Mouse (Mus musculus): ENCODE measurements at regions not wholly inside any gene's neighbourhood (a gene's known extent, or its start where the extent isn't known, plus 50 kb on each side); places are given as distances from the start of the nearest gene placed in this dataset.

- no peak for TF ChIP-seq GATA1 (IDR thresholded peaks at IDR 0.05; ENCODE audit: low read length)
These were observed 237.1 kb upstream of the Tank start for GRCm38 (mm10) chr2:61341254-61341653.

DNA sequence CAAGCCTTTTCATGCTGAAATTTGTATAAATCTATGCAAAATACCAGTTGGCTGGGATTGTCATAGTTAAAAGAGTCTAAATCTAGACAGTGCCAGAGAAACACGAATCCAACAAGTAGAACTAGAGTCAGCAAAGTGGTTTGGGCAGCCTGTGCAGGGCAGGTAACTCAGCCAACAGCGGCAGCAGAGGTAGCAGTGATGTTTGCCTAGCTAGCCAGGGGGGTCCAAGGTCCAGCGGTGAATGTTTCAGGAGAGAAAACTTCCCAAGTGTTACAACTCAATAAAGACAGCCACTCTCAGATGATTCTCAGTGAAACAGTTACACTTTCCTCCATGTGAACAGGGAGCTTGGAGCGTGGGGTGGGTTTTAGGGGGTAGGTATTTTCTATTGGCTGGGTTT is 259.2 kb upstream of the Tank start:
- no peak for TF ChIP-seq GATA1 (IDR thresholded peaks at IDR 0.05; ENCODE audit: low read length)

GRCm38 (mm10) chr2:61310405-61310804 is 268.0 kb upstream of the Tank start:
- no peak for TF ChIP-seq GATA1 (IDR thresholded peaks at IDR 0.05; ENCODE audit: low read length)

DNA sequence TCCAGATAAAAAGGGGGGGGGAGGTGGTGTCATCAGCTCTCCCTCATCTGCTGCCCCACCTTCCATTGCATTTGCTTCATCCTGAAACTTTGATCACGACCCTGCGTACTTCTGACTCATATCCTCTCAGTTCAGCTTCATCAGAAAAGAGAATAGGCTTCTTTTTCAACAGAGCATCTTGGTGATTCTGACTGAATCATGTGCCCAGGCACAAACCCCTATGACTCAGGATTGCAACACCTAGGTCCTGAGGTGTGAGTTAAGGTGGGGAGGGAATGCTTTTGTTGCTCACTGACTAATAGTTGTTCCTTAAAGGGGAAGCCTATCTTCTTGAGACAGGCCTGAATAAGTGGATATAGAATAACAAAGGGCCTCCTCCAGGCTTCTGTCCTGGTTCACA is 269.2 kb upstream of the Tank start:
- TF ChIP-seq GATA1 (IDR thresholded peaks at IDR 0.05; ENCODE audit: low read length) = no peak

GRCm38 (mm10) chr2:61297135-61297534 is 281.2 kb upstream of the Tank start:
- no peak for TF ChIP-seq GATA1 (IDR thresholded peaks at IDR 0.05; ENCODE audit: low read length)

DNA sequence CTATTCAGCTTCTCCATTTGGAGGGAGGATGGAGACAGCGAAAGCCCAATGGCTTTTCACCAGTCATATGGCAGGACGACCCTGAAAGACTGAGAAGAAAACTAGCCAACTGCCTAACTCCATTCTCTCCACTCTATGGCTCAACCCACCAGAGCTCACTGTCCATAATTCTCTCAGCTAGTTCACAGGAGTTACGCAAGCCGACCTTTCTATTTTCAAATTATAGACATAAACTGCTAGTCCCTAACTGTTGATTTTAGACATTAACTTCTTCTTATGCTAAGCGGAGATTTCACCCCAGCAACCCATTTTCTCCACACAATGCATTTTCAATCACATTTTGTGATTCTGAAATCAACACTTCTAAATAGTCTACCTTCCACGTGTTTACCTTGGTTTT is 281.8 kb upstream of the Tank start:
- no peak for TF ChIP-seq GATA1 (IDR thresholded peaks at IDR 0.05; ENCODE audit: low read length)

- TF ChIP-seq GATA1 (IDR thresholded peaks at IDR 0.05; ENCODE audit: low read length) = no peak
These were observed 283.0 kb upstream of the Tank start for GRCm38 (mm10) chr2:61295261-61295964.

DNA sequence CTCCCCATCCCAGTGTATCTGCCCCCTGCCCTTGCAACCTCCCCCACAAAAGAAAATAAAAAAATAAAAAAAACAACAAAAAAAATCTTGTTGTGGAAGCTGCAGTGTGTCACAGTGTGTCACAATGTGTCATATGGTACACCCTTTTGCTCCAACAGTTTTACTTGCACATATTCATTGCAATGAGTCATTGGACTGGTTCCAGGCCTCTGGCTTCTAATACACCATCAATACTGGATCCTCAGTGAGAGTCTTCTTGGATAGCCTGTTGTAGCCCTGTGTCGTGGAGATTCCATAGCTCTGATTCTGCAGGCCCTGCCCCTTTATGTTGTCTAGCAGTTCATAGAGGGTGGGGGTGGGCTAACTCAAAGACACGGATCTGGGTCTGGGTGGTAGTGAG is 290.1 kb upstream of the Tank start:
- TF ChIP-seq GATA1 (IDR thresholded peaks at IDR 0.05; ENCODE audit: low read length) = no peak

DNA sequence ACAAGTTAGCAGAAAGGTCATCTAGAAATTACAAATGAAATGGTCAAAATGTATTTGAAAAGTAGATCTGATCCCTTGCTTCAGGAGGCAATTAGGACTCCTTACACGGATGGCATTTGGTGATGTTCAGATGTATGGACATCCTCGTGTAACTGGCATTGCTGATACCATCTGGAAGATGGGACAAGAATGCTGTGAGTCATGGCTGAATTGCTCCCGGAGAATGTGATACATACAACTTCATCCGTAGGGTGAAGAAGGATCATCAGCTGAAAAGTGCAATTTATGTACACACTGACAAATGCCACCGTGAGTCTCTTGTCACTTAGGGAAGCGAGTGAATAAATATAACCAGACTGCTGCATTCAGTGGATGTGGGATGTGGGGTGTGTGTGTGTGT is 293.7 kb upstream of the Tank start:
- TF ChIP-seq GATA1 (IDR thresholded peaks at IDR 0.05; ENCODE audit: low read length) = no peak

DNA sequence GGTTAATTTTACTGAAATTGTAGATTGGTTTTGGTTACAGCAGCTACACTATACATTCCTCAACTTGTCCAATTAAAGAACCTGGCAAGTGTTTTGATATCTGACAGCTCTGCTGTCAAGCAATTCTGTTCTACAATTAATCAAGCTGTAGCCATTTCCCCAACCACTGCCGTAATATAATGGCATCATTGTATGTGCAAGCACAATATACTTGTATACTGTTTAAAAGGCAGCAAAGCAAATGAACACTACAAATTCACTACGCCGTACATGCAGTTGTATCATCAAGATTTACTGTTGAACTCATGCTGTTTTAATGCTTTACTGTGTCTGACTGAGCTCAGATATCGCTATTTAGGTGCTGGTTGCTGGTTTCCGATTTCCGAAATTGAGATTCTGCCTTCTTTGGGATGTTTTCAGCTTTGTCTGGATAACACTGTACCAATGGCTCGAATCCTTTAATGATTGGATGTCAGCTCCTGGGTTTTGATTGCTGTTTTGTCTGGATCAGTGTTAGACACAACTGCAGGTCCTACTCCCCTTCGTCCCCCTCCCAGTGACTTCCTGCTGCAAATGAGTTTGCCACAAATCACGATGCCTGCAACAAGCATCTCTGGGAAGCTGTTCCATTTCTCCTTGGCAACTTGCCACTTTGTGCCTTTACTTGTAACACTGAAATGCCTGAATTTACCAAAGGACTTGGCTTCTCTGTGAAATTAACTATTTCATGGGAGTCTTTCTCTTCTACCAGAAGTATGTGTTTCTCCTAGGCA is 294.4 kb upstream of the Tank start:
- no peak for TF ChIP-seq GATA1 (IDR thresholded peaks at IDR 0.05; ENCODE audit: low read length)

- no peak for TF ChIP-seq GATA1 (IDR thresholded peaks at IDR 0.05; ENCODE audit: low read length)
These were observed 305.7 kb upstream of the Tank start for GRCm38 (mm10) chr2:61272721-61273120.

DNA sequence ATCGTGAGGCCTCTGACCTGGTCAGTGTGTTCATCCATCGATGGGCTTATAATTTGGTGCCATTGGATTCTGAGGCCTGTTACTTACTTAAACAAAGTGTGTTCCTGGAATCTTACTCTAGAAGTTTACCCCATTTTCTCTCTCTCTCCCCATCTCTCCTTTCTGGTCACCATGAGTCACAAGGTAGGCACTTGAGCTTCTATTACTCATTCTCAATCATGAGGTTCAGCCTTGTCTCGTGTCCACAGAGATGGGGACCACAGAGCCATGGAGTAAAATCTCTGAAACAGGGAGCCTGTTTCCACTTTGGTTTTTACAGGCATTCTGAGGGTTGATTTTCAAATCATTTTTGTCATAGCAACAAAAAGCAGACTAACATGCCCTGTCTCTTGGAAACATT is 304.7 kb upstream of the Rbms1 start:
- no peak for TF ChIP-seq GATA1 (IDR thresholded peaks at IDR 0.05; ENCODE audit: low read length)

DNA sequence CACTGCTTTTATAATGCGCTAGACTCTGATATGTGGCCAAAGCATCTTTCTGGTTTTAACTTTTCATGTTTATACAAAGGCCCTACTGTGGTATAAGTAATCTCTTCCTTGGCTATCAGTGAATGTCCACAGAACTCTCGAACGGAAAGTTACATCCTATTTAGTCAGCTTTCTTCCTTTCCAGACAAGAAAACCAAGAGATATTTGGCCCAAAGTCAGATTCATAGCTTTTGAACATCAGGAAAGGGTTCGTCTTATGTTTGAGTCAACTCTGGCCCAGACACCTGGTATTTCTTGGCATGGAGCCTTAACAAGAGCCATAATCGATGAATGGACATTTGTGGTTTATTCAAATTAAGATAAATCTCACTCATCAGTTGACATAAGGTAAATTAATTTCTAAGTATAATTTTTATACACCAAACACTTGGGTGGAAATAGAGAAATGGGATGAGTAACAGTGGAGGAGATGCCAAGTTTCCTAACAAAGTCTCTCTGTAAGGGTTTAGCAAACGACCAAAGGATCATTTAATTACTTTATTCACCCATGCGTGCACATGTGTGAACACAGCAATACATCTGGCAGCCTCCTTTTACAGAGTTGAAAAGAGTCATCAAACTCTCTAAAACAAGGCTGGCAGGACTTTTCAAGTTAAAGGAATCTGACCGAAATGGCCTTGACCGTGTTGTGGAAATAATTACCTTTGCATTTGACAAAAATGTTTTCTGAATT is 287.2 kb upstream of the Rbms1 start:
- TF ChIP-seq GATA1 (IDR thresholded peaks at IDR 0.05; ENCODE audit: low read length) = no peak

- no peak for TF ChIP-seq GATA1 (IDR thresholded peaks at IDR 0.05; ENCODE audit: low read length)
These were observed 285.0 kb upstream of the Rbms1 start for GRCm38 (mm10) chr2:61247956-61248355.

DNA sequence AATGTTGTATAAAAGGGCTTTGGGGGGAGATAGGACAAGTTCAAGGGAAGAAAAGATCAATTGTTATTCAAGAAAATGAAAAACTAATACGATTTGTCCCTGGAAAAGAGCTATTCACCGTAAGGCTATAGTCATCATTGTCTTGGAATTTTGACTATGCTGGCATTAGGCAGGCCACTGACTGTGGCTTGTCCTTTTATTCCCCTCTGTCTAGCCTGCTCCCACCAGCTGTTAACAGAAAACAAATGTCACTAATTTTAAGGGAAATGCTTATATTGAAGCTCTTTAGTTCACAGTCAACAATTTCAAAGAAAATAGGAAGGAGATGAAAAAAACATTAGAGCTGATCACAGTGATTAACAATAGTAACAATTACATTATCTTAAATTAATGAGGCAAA is 284.3 kb upstream of the Rbms1 start:
- TF ChIP-seq GATA1 (IDR thresholded peaks at IDR 0.05; ENCODE audit: low read length) = no peak

DNA sequence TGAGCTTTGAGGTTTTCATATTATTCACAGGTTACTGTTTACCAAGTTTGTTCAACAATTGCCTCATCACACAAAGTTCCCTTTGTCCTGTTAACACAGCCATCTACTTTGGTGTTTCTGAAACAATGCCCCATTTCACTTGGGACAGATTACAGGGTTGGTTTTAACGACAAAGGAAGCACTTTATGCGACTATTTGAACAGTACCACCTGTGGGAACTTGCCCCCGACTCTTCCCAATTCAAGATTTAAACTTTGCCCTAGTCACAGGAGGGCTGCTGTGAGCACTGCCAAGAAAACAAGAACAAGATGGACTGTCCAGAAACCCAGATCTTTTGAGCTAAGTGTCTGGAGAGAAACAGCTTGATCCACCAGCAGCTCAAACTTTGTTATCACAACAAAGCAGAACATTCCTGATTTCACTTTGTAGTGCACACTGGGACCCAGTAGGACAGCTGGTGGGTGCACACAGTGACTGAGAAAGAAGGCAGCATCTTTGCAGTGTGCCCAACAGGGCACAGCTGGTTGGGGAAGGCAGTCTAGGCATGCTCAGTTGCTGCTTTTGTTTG is 283.8 kb upstream of the Rbms1 start:
- no peak for TF ChIP-seq GATA1 (IDR thresholded peaks at IDR 0.05; ENCODE audit: low read length)

Measured in G1E-ER4 (cell line).